Mouse (Mus musculus) fat pad, adult 2 months (tissue): ENCODE results near the gene Sertad2.

Source experiments
- DNase-seq: peaks from one replicate; pipeline ENCODE4 v3.0.0-alpha.2; 2011; ENCODE audit warnings: low read depth, low spot score; ENCODE audit errors: extremely low read depth

Gene Sertad2

GRCm38 (mm10) chr11:20643161-20643560 lies 100.1 kb downstream of the Sertad2 start:
- DNase-seq: no peak

GRCm38 (mm10) chr11:20644166-20644565 lies 101.1 kb downstream of the Sertad2 start:
- DNase-seq: no peak

GRCm38 (mm10) chr11:20644872-20645271 lies 101.8 kb downstream of the Sertad2 start:
- no peak for DNase-seq

- DNase-seq: no peak
Measured at GRCm38 (mm10) chr11:20645521-20645920, 102.5 kb downstream of the Sertad2 start.

GRCm38 (mm10) chr11:20646142-20646541 lies 103.1 kb downstream of the Sertad2 start:
- DNase-seq: no peak

GRCm38 (mm10) chr11:20646986-20647726 lies 104.1 kb downstream of the Sertad2 start:
- DNase-seq: no peak

GRCm38 (mm10) chr11:20647902-20648625 lies 105.0 kb downstream of the Sertad2 start:
- no peak for DNase-seq

GRCm38 (mm10) chr11:20649477-20649876 lies 106.4 kb downstream of the Sertad2 start:
- DNase-seq: peak; percentile 81

GRCm38 (mm10) chr11:20650006-20650639 lies 107.1 kb downstream of the Sertad2 start:
- DNase-seq: no peak

GRCm38 (mm10) chr11:20651166-20651565 lies 108.1 kb downstream of the Sertad2 start:
- no peak for DNase-seq

GRCm38 (mm10) chr11:20655795-20656710 lies 113.0 kb downstream of the Sertad2 start:
- no peak for DNase-seq

GRCm38 (mm10) chr11:20656711-20657057 lies 113.6 kb downstream of the Sertad2 start:
- DNase-seq: no peak

GRCm38 (mm10) chr11:20659094-20659493 lies 116.0 kb downstream of the Sertad2 start:
- DNase-seq: no peak

- DNase-seq: no peak
Measured at GRCm38 (mm10) chr11:20660111-20661097, 117.4 kb downstream of the Sertad2 start.

- DNase-seq: no peak
Measured at GRCm38 (mm10) chr11:20661652-20662051, 118.6 kb downstream of the Sertad2 start.

GRCm38 (mm10) chr11:20662811-20663210 lies 119.8 kb downstream of the Sertad2 start:
- no peak for DNase-seq

- DNase-seq: no peak
Measured at GRCm38 (mm10) chr11:20663580-20664198, 120.6 kb downstream of the Sertad2 start.

GRCm38 (mm10) chr11:20664878-20665277 lies 121.8 kb downstream of the Sertad2 start:
- no peak for DNase-seq

- DNase-seq: no peak
Measured at GRCm38 (mm10) chr11:20671789-20672392, 128.8 kb downstream of the Sertad2 start.
